Mouse (Mus musculus): ENCODE measurements around the gene Strap. TPM values are rescaled to one million over a fixed set of nuclear protein-coding genes. Genes with fewer than 3 reads are reported as not detected.

Strap gene
- polyA plus RNA-seq (2015; fragmentation: Nextera tagmentation; extraction: Ambion mirVana) = 136 and 137 TPM in 2 replicates

DNA sequence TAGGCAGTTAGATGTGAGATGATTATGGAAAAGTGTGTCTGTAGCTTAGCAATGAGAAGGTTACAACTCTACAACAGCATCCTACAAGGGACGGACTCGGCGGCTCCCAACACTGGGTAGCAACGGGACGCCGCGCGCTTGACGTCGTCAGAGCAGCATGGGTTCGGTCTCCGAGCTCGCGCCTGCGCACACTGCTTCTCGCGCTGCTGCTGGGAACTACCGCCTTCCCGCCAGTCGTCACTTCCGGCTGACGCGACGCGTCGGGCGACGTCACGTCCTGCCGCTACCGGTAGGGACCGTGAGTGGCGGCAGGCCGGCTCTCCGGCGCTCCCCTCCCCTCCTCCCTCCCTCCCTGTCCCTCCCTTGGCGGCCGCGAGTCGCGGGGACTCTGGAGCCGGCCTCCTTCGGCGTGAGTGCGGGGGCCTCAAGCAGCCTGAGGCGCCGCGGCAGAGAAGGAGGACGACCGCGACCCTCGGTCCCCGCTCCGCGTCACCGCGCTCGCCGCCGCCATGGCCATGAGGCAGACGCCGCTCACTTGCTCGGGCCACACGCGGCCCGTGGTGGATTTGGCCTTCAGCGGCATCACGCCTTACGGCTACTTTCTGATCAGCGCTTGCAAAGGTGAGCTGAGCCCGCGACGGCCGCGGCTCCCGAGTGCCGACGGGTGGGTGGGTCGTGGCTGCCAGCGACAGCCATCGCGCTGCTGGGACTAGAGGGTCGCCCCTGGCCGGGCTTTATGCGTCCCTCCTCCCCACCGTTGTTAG, at the start of gene Strap:
Gene Strap (plus strand): TSS at position 233 of the 764 bp plus-strand sequence.
- peaks cover 10% of the 10 kb centered on the region for H3K4me1 ChIP-seq
- peak within 1 kb of the TSS; percentile 86 for H3K9ac ChIP-seq
- under 1% methylated on average over 78 of the region's 86 CpGs for WGBS
- ATAC-seq (ENCODE audit: insufficient number of reproducible peaks, low FRiP score, low TSS enrichment, low read depth) = peak; percentile 99
- H3K4me3 ChIP-seq (replicated peaks) = peak within 1 kb of the TSS; percentile 94
- no peaks in the 10 kb centered on the region for H3K9me3 ChIP-seq (replicated peaks)
- peak within 1 kb of the TSS; percentile 68 for H3K27ac ChIP-seq (replicated peaks)
- H3K4me2 ChIP-seq (replicated peaks) = peak within 1 kb of the TSS; percentile 76
- no peaks in the 10 kb centered on the region for H3K27me3 ChIP-seq
- H3K36me3 ChIP-seq = peaks cover 17% of the 10 kb centered on the region

DNA sequence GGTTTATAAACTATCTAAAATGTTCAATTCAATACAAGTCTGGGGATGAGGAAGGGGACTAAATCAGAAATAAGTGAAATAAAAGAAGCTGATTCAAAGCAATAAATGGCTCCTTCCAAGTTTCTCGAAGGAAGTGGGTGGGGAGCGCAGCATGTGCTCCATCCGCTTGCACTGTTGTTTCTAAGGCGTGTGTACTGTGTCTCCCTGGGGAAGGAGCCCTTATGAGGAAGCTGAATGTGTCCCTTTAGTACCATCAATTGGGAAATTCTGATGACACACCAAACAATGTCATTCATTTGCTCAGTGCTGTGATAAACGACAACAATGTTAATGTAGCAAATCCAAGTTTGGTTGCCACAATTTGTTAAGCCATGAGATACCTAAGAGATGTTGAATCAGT, 47.2 kb upstream of the Strap start:
- Histone ChIP-seq H3K27ac (replicated peaks) (no peak overlapping the region), H3K4me3 (replicated peaks) (no peak overlapping the region), H3K27me3 (no peaks in the 10 kb centered on the region), H3K4me2 (replicated peaks) (no peak overlapping the region), H3K36me3 (no peaks in the 10 kb centered on the region), H3K9me3 (replicated peaks) (no peaks in the 10 kb centered on the region), H3K4me1 (peaks cover 11% of the 10 kb centered on the region; the same call in 1 of the 2 replicates), H3K9ac (no peak overlapping the region)
- WGBS = 90% methylated on average over 5 of the region's 5 CpGs
- no peak for ATAC-seq (ENCODE audit: insufficient number of reproducible peaks, low FRiP score, low TSS enrichment, low read depth)

DNA sequence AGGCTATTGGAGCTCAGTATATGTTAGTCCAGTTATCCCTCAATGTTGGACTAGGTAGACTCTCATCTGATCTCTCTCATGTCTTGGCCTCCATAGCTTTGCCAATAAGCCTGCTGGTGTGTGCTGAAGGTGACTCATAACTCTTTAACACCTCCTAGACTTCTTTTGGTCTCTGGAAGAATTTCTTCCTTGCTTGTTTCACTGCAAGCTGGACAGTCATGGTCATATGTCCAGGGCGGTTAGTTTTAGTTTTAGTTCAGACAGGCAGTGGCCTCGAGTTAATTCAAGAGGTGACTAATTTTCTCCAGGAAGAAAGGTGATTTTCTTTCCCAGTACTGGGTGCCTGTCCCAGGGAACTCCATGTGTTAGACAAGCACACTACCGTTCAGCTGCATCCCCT, 46.8 kb upstream of the Strap start:
- Histone ChIP-seq H3K27ac (replicated peaks) (no peak overlapping the region), H3K4me1 (peaks cover 11% of the 10 kb centered on the region; the same call in 1 of the 2 replicates), H3K9me3 (replicated peaks) (no peaks in the 10 kb centered on the region), H3K4me3 (replicated peaks) (no peak overlapping the region), H3K4me2 (replicated peaks) (no peak overlapping the region), H3K27me3 (no peaks in the 10 kb centered on the region), H3K36me3 (no peaks in the 10 kb centered on the region), H3K9ac (no peak overlapping the region)
- 71% methylated on average over 3 of the region's 3 CpGs for WGBS
- ATAC-seq (ENCODE audit: insufficient number of reproducible peaks, low FRiP score, low TSS enrichment, low read depth) = no peak

DNA sequence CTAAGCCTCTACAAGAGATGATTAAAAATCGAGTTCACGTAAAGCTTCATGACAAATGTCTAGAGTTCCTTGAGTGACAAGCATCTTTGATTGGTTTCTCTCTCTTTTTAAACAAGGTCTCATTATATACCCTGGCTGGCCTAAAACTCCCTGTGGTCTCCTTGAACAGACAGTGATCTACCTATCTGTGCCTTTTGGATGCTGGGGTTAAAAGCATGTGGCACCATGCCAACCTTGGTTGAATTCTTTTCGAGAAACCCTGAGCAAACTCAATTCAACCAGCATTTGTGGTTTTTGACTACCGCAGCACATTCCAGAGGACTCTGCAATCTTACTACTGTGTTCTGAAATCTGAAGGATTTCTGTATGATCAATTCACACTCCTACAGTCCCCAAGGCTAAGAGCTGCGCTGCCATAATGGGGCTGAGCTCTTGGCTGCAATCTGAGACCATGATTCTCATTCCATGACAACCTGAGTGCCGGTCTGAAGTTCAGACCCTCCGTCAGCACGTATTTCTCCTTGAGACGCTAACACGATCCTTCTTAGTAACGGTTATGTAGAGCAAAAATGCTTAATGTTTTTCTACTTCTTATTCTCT, 46.3 kb upstream of the Strap start:
- H3K9me3 ChIP-seq (replicated peaks) = no peaks in the 10 kb centered on the region
- H3K9ac ChIP-seq = no peak overlapping the region
- 0 out of 2 replicates have a peak overlapping the region, but pooled peaks have one; percentile 2 for H3K4me2 ChIP-seq (replicated peaks)
- H3K4me1 ChIP-seq = peaks cover 11% of the 10 kb centered on the region; the same call in 1 of the 2 replicates
- no peaks in the 10 kb centered on the region for H3K27me3 ChIP-seq
- H3K27ac ChIP-seq (replicated peaks) = no peak overlapping the region
- no peak overlapping the region for H3K4me3 ChIP-seq (replicated peaks)
- no peak for ATAC-seq (ENCODE audit: insufficient number of reproducible peaks, low FRiP score, low TSS enrichment, low read depth)
- H3K36me3 ChIP-seq = no peaks in the 10 kb centered on the region
- WGBS = 38% methylated on average over 11 of the region's 11 CpGs

DNA sequence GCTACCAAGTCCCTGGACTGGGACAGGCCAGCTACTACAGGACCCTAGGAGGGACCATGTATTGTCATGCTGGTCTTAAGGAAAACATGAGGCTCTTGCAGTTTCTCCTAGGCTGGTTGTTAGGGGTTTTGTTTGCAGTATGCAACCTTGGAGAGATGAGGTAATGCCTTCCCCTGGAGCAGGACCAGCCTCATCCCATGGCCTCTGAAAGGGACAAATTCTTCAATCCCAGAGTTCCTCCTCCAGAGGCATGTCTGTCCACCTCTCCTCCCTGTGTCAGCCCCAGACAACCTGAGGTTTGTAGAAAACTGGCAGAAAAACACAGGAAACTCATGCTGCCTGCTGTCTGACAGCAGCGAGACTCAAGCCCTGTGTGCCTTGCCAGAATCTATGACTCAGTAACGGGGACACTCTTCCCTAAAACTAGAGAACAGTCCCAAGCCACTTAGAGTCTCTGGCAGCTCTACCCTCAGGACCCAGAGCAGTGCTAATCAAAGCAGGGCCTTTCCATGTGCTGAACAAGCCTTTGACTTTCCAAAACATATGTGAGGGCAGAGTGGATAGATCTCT, 44.2 kb upstream of the Strap start:
- WGBS = 28% methylated on average over 2 of the region's 2 CpGs
- H3K27me3 ChIP-seq = no peaks in the 10 kb centered on the region
- no peak overlapping the region for H3K9ac ChIP-seq
- H3K36me3 ChIP-seq = no peaks in the 10 kb centered on the region
- no peak overlapping the region for H3K4me3 ChIP-seq (replicated peaks)
- ATAC-seq (ENCODE audit: insufficient number of reproducible peaks, low FRiP score, low TSS enrichment, low read depth) = peak; percentile 43; the same call in 1 of the 2 replicates
- no peak overlapping the region for H3K4me2 ChIP-seq (replicated peaks)
- H3K9me3 ChIP-seq (replicated peaks) = no peaks in the 10 kb centered on the region
- peaks cover 11% of the 10 kb centered on the region; the same call in 1 of the 2 replicates for H3K4me1 ChIP-seq
- H3K27ac ChIP-seq (replicated peaks) = peak overlapping the region; percentile 28; the same call in 1 of the 2 replicates

DNA sequence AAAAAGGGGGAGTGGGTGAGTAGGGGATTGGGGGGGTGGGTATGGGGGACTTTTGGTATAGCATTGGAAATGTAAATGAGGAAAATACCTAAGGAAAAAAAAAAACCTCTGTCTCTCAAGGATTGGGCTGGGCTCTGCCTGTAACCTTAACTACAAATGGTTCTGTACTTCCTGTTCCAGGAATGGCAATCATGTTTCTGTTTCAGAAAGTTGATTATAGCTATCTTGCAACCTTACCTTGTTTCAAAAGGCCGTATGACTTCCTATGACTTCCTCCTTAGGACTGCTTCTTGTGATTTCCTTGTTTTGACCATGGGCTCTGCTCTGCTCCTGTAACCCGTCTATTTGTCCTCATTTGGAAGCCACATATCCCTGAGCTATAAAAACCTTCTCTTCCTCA, 40.6 kb upstream of the Strap start:
- no peak for ATAC-seq (ENCODE audit: insufficient number of reproducible peaks, low FRiP score, low TSS enrichment, low read depth)
- 87% methylated on average over 2 of the region's 2 CpGs for WGBS
- H3K4me2 ChIP-seq (replicated peaks) = no peak overlapping the region

DNA sequence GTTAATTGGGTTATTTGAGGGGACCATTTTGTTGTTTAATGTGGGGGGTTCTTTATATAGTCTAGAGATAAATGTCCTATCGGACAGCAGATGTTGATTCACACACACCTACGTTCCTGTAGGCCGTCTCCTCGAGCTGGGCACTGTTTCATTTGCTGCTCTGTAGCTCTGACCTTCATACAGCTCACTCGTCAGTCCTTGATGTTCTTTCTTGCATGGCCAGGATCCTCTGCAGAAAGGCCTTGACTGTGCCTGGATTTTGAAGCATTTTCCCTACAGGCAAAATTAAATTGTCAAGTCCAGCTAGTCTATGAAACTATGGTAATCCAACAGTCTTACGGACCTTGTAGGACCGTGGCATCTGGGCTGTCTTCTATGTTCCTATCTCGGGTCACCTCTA, 39.8 kb upstream of the Strap start:
- Histone ChIP-seq H3K27me3 (no peaks in the 10 kb centered on the region), H3K4me1 (peaks cover 7% of the 10 kb centered on the region; the same call in 1 of the 2 replicates), H3K36me3 (no peaks in the 10 kb centered on the region), H3K27ac (replicated peaks) (no peak overlapping the region), H3K9me3 (replicated peaks) (no peaks in the 10 kb centered on the region), H3K4me2 (replicated peaks) (no peak overlapping the region), H3K9ac (no peak overlapping the region), H3K4me3 (replicated peaks) (no peak overlapping the region)
- ATAC-seq (ENCODE audit: insufficient number of reproducible peaks, low FRiP score, low TSS enrichment, low read depth) = no peak
- WGBS = 86% methylated on average over 8 of the region's 8 CpGs

More for the DNA sequence above, 40.6 kb upstream of the Strap start:
- Histone ChIP-seq H3K9me3 (replicated peaks) (no peaks in the 10 kb centered on the region), H3K36me3 (no peaks in the 10 kb centered on the region), H3K27me3 (no peaks in the 10 kb centered on the region), H3K4me3 (replicated peaks) (no peak overlapping the region), H3K9ac (no peak overlapping the region), H3K4me1 (peaks cover 7% of the 10 kb centered on the region; the same call in 1 of the 2 replicates), H3K27ac (replicated peaks) (no peak overlapping the region)

DNA sequence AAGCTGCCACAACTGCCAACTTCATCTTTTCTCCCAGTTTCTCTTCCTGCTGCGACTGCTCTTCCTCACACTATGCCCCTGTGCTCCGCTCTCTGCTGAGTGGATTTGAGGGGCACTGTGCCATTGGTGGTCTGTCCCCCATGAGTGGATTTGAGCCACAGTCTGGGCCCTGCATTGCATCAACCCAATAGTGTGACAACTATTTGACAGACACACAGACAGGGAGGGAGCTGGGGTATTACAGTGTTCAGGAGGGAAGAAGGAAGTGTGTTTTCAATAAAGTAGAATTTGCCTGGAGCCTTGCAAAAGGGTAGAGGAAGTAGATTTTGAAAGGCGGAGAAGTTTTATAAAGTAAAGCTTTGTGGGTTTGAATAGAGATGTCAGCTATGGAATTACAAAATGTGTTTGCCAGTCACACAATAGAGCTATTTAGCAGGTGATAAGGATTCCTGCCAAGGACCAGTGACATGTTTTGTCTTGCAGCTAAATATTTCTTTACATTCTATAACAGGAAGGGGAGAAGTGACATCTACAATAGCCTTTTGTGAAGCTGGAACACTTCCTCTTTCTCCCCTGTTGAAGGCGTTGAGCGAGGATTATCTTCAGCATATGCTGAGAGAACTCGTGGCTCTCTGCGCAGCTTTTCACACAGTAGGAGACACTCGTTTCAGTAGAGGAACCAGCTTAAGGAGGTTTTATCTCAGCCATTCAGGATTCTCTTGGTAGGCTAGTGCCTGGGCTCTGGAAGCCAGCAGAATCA, 38.3 kb upstream of the Strap start:
- Histone ChIP-seq H3K9ac (no peak overlapping the region), H3K4me2 (replicated peaks) (no peak overlapping the region), H3K4me1 (no peaks in the 10 kb centered on the region), H3K27ac (replicated peaks) (peak overlapping the region; percentile 18; the same call in 1 of the 2 replicates), H3K4me3 (replicated peaks) (no peak overlapping the region), H3K27me3 (no peaks in the 10 kb centered on the region), H3K9me3 (replicated peaks) (no peaks in the 10 kb centered on the region), H3K36me3 (no peaks in the 10 kb centered on the region)
- peak; percentile 57; the same call in 1 of the 2 replicates for ATAC-seq (ENCODE audit: insufficient number of reproducible peaks, low FRiP score, low TSS enrichment, low read depth)
- 47% methylated on average over 8 of the region's 8 CpGs for WGBS

DNA sequence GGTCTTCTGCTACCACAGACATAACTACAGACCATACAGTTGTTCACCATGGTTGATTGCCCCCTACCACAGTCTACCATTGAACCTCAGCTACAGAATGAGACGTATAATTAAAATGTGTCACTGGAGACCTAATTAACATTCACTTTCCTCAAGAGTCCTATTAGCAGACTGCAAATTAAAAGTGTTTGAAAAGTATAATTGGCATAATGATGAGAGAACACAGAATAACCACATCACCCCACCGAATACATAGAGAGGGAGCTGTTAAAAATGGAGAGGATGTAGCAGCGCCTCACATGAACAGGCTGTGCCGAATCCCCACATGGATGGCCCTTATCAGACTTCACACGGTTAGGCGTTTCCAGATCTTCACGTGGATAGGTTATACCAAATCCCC, 35.4 kb upstream of the Strap start:
- no peak for ATAC-seq (ENCODE audit: insufficient number of reproducible peaks, low FRiP score, low TSS enrichment, low read depth)
- Histone ChIP-seq H3K27me3 (no peaks in the 10 kb centered on the region), H3K4me3 (replicated peaks) (no peak overlapping the region), H3K9ac (no peak overlapping the region), H3K36me3 (no peaks in the 10 kb centered on the region), H3K9me3 (replicated peaks) (no peaks in the 10 kb centered on the region), H3K4me2 (replicated peaks) (no peak overlapping the region), H3K4me1 (no peaks in the 10 kb centered on the region), H3K27ac (replicated peaks) (no peak overlapping the region)
- WGBS = 83% methylated on average over 7 of the region's 7 CpGs

DNA sequence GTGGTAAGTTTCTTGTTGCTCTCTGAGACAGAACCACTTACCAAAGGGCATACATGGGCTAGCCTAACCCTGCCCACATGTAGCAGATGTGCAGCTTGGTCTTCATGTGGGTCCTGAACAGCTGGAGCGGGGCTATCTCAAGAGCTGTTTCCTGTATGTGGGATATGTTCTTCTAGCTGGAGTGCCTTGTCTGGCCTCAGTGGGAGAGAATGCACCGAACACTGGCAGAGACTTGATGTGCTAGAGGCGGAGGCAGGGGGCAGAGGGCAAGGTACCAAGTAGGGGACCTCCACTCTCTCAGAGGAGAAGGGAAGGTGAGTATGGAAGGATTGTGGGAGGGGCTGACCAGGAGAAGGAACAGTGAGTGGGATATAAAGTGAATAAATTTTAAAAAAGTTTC, 32.7 kb upstream of the Strap start:
- 88% methylated on average over 3 of the region's 3 CpGs for WGBS
- Histone ChIP-seq H3K27ac (replicated peaks) (no peak overlapping the region), H3K4me2 (replicated peaks) (no peak overlapping the region), H3K4me3 (replicated peaks) (no peak overlapping the region), H3K9me3 (replicated peaks) (no peaks in the 10 kb centered on the region), H3K4me1 (no peaks in the 10 kb centered on the region), H3K9ac (no peak overlapping the region), H3K36me3 (no peaks in the 10 kb centered on the region), H3K27me3 (no peaks in the 10 kb centered on the region)
- no peak for ATAC-seq (ENCODE audit: insufficient number of reproducible peaks, low FRiP score, low TSS enrichment, low read depth)

DNA sequence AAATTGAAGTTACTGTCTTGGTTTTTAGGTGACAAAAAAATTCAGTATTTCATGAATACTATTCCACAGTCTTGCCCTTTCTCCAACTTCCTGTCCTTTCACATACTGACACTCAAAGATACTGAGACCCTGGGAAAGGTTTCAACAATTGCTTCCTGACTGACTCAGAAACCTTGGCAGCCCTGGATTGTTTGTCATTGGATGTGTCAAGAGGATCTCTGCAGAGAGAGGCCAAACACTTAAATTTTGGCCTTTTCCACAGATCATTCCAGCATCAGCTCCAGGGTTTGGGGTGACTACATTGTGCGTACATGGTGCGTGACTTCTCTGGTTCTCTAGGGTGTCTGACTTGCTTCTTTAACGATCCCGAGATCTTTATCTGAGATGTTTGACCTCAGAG, 32.0 kb upstream of the Strap start:
- Histone ChIP-seq H3K4me1 (no peaks in the 10 kb centered on the region), H3K27me3 (no peaks in the 10 kb centered on the region), H3K36me3 (no peaks in the 10 kb centered on the region), H3K4me3 (replicated peaks) (no peak overlapping the region), H3K9me3 (replicated peaks) (no peaks in the 10 kb centered on the region), H3K27ac (replicated peaks) (no peak overlapping the region), H3K4me2 (replicated peaks) (no peak overlapping the region), H3K9ac (no peak overlapping the region)
- WGBS = 77% methylated on average over 4 of the region's 4 CpGs
- no peak for ATAC-seq (ENCODE audit: insufficient number of reproducible peaks, low FRiP score, low TSS enrichment, low read depth)

Data from embryonic facial prominence, embryonic 15.5 days (tissue).